Mouse (Mus musculus) regulatory T cell (primary cell): ENCODE measurements at regions not wholly inside any gene's neighbourhood (a gene's known extent, or its start where the extent isn't known, plus 50 kb on each side); places are given as distances from the start of the nearest gene placed in this dataset.

Source experiments
- in situ Hi-C: fragments of 300-600 bp; cut with MboI, MseI; formaldehyde crosslinking; loops from one replicate; pipeline ENCODE4 v1.15.1; 2025; ENCODE audit warnings: high pct_unique_total_duplicates

GRCm38 (mm10) chr1:157014532-157015497 is 75.4 kb upstream of the Ralgps2 start:
- in situ Hi-C loops = no loop called here

- in situ Hi-C loops = no loop called here
These were observed 74.2 kb upstream of the Ralgps2 start for GRCm38 (mm10) chr1:157013669-157014048.

- in situ Hi-C loops = no loop called here
These were observed 73.7 kb upstream of the Ralgps2 start for GRCm38 (mm10) chr1:157012950-157013668.

- in situ Hi-C loops = no loop called here
These were observed 71.8 kb upstream of the Ralgps2 start for GRCm38 (mm10) chr1:157011226-157011625.

- in situ Hi-C loops = no loop called here
These were observed 70.0 kb upstream of the Ralgps2 start for GRCm38 (mm10) chr1:157009427-157009826.

GRCm38 (mm10) chr1:157007891-157008730 is 68.7 kb upstream of the Ralgps2 start:
- in situ Hi-C loops = no loop called here

- in situ Hi-C loops = no loop called here
These were observed 65.1 kb upstream of the Ralgps2 start for GRCm38 (mm10) chr1:157004312-157005074.

GRCm38 (mm10) chr1:157003034-157003433 is 63.6 kb upstream of the Ralgps2 start:
- in situ Hi-C loops = no loop called here

GRCm38 (mm10) chr1:157002258-157002657 is 62.8 kb upstream of the Ralgps2 start:
- in situ Hi-C loops = no loop called here

- in situ Hi-C loops = no loop called here
These were observed 61.7 kb upstream of the Ralgps2 start for GRCm38 (mm10) chr1:157001008-157001660.

GRCm38 (mm10) chr1:156999947-157000346 is 60.5 kb upstream of the Ralgps2 start:
- in situ Hi-C loops = no loop called here

- in situ Hi-C loops = no loop called here
These were observed 59.8 kb upstream of the Ralgps2 start for GRCm38 (mm10) chr1:156999272-156999671.

GRCm38 (mm10) chr1:156997476-156998305 is 58.3 kb upstream of the Ralgps2 start:
- in situ Hi-C loops = no loop called here

GRCm38 (mm10) chr1:156997033-156997432 is 57.6 kb upstream of the Ralgps2 start:
- in situ Hi-C loops = no loop called here

GRCm38 (mm10) chr1:156996084-156996880 is 56.9 kb upstream of the Ralgps2 start:
- in situ Hi-C loops = no loop called here

- in situ Hi-C loops = no loop called here
These were observed 55.9 kb upstream of the Ralgps2 start for GRCm38 (mm10) chr1:156995180-156995951.

GRCm38 (mm10) chr1:156994644-156995016 is 55.2 kb upstream of the Ralgps2 start:
- in situ Hi-C loops = no loop called here
